Mouse (Mus musculus): ENCODE measurements around the gene Ankrd17.

Ankrd17 gene

DNA sequence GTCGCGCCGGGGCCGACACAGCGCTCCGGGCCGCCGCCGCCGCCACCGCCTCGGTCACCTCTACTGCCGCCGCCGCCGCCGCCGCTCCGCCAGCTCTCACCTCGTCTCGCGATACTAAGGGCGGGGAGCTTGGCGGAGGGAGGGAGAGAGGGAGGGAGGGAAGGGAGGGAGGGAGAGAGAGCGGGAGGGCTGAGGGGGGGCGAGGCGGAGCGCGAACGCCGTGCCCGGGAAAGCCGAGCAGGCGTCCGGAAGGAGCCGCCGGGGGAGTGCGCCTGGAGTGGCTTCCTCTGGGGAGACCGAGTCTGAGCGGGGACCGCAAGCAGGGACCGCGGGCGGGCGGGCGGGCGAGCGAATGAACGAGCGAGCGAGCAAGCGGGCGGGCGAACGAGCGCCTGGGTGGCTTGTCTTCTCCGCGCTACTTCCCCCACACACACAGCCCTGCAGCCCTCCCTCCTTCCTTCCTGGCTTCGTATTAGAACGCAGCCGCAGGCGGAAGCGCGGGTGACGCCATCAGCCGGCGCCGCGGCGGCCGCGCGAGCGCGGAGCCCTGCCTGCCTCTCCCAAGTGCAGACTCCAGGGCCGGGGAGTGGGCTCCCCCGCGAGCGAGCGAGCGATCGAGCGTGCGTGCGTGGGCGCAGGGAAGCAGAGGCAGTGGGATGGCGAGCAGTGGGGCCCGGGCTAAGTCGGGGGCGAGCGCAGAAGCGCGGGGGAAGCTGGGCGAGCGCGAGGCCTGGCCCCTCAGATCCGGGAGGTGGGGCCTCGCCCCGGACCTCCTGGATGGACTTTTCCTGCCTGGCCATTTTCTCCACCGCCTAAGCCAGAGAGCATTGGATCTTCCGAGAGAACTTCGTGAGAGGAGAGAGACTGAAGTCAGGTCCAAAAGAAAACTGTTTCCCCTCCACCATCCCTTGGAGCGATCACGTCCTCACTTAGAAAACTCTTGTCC, at the start of gene Ankrd17:
Gene Ankrd17, minus strand, starts transcription at position 457 of the 946 bp plus-strand sequence.
- DNase-seq = peak; percentile 89

DNA sequence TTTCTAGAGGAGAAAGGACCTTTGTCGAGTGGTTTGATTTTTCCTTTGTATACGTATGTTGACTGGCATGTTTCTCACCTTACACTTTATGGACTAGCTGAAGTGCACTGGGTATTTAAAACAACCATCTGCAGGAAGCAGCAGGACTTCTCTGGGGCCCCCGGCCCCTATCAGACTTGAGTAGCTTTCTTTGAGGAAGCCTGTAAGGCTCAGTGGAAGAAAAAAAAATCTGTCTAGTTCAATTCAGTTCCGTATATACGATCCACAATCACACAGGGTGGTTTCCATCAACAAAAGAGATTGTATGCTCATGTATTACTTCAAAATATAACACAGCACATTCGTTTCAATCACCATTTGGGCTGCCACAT, 48.5 kb upstream of the Ankrd17 start:
- no peak for DNase-seq

DNA sequence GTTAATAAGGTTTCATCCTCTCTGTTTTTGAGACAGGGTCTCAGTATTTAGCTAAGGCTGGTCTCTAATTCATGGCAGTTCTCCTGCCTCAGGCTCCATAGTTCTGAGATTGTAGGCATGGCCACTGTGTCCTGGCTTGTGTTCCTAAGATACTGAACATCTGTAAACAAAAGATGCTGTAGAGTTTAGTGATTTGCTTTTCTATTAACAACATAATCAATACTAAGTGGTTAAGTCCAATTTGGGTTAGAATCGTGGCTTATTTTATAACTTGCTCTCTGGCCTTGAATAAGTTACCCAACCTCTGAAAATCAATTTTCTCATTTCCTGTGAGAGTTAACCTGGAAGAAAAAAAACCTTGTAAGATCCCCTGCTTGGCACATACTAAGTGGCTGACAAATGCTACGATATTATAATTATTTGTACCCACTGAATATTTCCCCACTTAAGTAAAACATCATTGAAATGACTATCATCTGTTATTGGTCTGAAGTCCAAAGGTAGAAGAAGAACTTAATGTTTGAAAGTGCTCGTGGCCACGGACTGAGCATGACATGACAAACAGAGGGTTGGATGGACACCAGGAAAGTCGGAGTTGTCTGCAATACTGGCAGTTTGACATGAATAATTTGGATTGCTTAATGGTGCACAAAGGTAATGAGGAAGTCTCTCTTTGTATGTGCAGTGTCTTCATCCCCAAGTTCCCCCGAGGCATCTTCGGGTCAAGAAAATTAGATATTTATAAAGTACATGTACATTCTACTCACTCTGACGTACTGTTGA, 48.0 kb upstream of the Ankrd17 start:
- DNase-seq = no peak

DNA sequence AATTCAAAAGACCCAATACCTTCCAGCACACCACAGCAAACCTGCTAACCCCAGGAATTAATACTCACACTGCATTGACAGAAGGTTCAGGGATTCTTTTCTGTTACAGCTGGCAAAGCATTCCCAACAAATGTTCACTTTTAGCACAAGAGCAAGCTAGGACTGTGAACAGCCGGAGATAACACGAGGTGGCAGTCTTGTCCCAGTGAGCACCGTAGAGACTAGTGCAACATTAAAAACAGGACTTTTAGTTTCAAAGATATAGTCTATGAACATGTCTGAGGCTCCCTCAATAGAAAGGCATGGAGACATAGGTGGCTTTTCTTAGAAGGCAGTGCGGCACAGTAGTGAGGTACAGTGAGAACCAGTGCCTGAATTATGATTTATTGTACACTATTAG, 38.8 kb upstream of the Ankrd17 start:
- no peak for DNase-seq

DNA sequence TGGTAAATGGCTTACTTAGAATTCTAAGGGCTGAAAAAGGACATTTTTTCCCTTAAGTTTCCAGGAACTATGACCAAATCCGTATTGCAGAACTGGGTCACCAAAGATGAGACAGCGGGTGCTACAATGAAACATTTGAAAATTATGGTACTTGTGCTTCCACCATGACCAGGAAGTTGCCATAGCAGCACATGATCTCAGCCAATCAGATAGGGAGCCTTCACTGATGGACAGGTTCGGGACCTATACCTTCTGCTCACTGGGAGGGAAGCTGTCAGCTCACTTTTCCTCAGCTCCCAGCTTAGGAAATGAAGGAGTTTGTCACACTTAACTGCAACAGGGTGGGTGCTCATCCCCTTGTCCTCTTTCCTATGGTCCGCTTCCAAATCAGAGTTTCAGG, 30.4 kb upstream of the Ankrd17 start:
- DNase-seq = no peak

DNA sequence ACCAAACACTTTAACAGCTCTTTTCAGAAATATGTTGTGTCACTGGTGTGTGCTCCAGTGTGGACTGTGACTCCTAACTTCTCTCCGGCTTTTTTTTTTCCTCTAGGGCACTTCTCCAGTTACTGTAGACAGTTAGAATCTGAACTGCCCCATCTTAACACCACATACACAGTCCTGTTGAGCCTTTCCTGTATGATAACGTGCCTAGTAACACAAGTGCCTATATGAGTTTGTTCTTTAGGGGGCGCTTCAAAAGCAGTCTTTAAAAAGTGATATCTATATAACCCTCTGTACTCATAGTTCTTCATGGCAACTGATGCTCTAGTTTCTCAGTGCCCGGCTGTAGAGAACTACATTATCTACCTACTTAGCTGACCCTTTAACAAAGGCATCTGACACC, 27.9 kb upstream of the Ankrd17 start:
- no peak for DNase-seq

DNA sequence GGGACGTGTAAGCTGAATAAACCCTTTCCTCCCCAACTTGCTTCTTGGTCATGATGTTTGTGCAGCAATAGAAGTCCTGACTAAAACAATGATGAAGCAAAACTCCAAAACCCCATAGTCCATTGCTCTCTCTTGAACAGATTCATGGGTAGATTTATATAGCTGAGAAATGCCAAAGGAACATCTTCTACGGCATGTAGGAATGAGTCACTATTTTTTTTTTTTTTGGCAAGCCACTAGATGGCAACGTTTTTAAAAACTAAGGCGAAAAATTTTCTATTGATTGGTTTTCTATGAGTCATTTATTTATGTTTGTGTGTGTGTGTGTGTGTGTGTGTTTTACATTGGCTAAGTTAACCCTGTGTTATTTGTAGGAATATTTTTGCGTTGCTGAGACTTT, 27.4 kb upstream of the Ankrd17 start:
- DNase-seq = no peak

DNA sequence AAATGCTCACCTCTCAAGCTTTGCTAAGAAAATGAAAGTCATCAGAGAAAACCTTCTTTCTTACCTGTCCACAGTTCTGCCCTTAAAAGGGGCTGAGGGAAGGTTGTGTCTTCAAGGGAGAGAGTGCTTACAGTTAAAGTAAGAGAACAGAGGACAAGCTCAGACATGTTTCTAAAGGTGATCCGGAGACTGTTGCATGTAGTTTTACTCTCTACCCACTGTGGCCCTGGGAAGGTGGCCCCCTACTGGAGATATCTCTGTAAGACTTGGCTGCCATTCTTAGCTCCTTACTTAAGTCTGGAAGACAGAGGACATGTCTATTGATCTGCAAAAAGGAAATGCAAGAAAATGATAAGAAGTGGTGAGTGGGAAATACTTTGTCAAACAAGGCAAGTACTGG, 16.7 kb upstream of the Ankrd17 start:
- DNase-seq = peak; percentile 27

DNA sequence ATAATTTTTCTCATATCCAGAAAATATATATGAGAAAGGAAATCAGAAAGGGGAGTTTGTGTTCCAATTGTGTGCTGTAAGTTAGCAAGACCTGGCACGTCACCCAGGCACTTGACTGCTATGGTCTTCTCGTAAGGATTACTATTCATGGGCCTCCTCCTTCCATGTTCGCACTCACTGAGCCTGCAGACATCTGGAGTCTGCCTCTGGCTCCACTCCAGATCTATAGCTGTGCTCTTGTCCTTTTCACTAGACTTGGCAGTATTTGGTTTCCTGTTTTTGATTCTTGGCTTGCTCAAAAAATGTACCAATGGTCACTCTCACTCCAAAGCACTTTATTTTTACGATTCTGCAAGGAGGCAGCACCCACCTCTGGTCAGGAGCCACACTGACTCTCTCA, 15.1 kb upstream of the Ankrd17 start:
- no peak for DNase-seq

DNA sequence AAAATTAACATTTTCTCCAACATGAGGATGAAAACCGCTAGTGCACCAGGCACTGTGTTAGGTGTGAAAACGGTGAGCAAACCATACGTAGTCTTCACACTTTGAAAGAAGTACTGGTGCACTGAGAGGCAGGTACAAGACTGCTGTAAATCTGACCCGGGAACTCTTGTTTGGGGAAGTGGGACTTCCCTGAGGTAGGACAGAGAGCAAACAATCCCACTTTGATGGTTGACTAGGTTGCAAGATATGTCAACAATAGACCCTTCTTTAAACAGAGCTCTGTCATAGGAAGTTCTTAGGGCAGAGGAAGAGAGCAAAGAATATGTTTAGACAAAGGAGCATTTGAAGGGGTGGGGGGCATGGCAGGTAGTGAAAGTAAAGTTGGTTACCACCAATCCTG, 7.3 kb upstream of the Ankrd17 start:
- DNase-seq = no peak

DNA sequence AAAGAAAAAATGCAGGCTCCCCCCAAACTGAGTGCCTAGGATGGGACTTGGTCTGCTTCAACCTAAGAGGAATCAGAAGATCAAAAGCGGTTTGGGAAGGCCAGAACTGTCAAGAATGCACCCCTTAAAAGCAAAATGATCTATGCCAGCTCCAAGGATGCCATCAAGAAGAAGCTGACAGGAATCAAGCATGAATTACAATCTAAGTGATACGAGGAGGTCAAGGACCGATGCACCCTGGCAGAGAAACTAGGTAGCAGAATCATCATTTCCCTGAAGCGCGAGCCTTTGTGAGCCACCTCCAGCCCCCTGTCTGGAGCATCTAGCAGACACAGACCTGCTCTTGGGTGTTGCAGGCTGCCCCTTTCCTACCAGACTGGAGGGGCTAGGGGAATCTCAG, 4.0 kb upstream of the Ankrd17 start:
- no peak for DNase-seq

DNA sequence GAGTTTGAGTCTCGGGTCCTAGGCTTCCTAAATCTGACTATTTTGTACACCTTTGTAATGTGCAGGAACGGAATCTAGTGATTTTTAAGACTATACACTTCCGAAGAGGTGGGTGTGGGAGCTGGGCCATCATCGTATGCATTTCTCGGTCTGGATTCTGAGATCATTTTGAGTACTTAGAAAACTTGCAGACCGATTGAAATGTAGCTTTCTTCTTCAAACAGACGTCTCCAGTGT, 608 bp upstream of the Ankrd17 start, which contains the start of gene Gm9958:
Gene Gm9958, plus strand, starts transcription at position 138 of the 237 bp plus-strand sequence.
- DNase-seq = no peak

DNA sequence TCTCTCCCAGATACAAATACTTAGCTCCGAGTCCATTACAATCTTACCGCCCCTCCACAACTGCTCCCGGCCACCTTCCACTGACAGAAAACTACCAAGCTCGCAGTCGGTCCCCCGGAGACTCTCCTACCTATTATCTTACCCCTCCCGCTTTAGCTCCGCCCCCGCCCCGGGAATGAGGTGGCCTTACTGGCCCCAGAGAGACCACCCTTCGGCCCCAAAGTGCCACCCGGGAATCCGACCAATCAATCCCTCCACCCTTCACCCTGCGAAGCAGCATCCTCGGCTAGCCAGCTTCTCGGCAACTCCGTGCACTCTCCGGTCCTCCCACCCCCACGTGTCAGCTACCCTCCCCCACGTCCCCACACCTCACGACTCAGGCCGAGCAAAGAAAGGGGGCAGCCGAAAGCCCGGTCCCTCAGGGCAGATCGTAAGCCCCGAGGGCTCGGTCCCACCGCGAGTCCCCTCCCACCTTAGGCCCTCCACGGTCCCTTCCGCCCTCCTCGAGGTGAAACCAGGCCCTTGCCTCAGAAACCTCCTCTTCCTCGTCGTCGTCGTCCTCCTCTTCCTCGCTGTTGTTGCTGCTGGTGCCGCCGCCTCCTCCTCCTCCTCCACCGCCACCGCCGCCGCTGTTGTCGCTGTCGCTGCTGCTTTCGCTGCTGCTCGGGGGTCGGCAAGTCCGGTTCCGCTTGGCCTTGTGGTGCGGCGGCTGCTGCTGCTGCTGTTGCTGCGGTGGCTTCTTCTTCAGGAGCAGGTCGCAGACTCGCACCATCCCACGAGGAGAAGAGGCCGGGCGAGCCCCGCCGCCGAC, 1.0 kb downstream of the Ankrd17 start:
- peak; percentile 65 for DNase-seq

DNA sequence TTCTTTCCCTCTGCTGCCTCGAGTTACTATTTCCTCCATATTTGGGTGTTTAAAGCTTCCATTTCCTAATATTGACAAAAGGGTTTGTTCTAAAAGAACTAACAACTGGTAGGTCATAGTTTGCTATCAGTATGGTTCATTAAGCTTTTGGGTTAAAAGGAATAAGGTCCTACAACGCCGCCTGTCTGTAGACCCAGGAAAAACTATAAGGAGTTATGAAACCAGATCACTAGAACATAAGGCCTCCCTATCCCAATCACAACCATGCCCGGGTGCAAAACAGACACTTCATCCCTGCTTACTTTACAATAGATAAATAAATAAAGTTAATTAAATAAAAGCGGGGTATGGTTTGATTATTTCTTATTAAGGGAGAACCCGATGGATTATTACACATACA, 1.9 kb downstream of the Ankrd17 start:
- peak; percentile 71 for DNase-seq

DNA sequence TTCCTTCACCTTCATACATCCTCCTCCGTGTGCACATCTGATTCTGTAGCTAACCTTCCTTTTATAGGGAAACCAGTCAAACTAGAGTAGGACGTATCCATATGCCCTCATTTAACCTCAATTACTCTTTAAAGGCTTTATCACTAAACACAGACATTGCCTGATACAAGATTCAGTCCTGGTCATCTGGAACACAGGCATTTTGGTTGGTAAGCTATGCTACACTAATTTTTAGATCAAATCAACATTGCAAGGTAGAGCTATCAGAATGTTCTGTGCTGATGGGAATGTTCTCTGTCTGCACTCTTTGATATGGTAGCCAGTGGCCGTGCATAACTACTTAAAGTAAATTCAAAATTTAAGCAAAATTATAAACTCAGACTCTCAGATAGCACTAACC, 10.6 kb downstream of the Ankrd17 start:
- no peak for DNase-seq

DNA sequence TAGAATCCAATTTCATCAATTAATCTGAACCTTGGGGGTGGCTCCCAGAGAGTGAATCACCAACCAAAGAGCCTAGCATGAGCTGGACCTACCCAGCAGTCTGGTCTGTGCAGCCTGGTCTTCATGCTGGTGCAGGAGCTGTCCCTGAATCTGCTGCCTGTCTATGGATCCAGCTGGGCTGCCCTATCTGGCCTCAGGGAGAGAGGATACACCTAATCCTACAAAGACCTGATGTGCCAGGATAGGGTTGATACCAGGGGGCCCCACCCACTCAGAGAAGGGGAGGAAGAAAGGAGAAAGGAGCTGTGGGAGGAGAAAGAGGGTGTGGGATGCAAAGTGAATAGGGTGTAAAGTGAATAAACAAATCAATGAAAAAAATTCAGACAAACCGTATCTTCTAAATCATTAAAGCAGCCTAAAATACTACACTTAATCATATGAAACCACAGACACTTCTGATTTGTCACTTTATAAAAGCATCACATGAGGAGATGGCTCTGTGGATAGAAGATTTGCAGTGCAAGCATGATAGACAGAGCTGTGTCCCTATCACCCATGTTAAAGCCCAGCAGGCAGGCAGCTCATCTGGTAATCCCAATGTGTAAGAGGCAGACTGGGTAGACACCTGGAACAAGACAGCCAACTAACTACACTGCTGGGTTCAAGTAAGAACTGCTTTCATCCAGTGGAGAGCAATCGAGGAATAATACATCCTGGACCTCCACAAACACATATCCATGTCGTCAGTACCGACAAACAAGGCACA, 12.6 kb downstream of the Ankrd17 start:
- DNase-seq = no peak

DNA sequence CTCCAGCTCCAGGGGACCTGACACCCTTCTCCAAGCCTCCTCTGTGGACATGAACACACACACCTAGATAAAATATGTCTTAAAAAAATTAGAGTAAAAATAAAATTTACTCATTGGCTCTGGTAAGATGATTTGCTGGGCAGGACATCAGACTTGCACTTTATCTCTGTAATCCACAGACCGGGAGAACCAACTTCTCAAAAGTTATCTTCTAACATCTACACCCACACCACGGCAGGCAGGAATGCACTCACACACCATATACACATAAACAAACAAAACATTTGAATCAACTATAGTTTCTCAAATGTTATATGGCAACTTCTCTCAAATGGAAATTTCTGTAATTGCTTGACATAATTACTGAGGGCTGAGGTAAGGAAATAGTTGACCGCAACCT, 19.5 kb downstream of the Ankrd17 start:
- no peak for DNase-seq

DNA sequence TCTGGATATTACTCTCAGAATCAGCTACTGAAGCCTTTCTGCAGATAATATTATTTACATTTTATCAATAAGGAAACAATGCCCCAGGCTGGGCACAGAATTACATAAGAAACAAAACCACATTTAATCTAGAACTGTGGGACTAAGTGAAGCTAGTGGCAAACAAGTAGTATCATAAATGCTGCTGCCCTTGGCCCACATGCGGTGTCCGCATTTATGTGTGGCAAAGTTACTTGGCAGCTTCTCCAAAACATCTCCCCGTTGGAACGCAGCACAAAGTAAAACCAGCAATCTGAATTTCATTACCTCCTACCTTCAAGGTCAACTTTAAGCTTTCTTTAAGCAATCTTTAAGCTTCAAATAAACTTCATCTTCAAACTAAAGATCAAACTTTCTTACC, 25.5 kb downstream of the Ankrd17 start:
- no peak for DNase-seq

DNA sequence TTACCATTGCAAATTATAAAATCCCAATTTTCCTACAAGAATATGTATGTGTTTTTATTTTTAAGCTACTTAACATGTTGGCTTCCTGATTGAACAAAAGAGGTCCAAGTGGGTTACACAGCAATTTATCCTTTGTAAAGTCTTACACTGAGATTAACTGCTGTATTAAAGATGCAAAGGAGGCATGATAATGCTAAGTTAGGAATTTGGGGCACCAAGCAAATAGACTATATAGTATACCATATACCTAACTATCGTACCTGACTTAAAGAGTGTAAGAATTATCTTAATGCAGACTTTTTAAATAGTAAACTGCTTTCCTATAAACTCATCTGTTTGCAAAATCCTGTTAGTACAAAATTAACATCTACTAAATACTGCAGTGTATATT, 26.4 kb downstream of the Ankrd17 start:
- no peak for DNase-seq

DNA sequence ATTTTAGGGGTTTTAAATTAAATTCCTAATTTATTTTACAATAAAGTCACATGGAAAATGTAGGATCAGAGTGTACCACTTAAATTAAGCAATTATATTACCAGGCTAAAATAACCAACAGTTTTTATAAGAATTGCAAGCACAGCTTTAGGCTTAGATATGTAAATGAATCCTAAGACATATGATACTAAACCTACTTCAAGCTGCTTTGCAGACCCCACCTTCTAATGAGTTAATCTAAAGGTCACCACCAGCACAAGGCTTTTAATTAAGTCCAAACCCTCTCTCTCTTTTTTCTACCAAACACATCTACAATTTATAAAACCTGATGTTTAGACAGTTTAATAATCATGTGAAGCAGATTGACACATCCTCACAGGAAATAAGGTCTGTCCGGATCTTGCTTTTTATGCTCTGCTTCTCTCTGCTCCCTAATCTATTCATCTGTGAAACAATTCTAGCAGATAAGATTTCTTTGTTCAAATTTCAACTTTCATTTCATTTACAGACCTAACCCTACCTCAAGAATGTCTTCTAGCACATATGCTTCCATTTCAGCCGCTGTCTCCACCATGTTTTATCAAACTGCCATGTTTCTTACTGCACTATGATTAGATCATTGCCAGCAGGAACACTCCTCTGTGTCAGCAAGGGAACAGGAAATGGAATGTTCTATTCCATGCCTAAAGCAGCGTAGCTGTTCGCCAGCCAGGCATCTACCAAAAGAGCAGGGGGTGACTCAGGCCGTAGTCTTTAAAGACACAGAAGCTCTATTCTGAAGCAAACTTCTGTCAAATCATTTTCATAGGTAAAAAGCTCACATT, 27.0 kb downstream of the Ankrd17 start:
- DNase-seq = peak; percentile 21

DNA sequence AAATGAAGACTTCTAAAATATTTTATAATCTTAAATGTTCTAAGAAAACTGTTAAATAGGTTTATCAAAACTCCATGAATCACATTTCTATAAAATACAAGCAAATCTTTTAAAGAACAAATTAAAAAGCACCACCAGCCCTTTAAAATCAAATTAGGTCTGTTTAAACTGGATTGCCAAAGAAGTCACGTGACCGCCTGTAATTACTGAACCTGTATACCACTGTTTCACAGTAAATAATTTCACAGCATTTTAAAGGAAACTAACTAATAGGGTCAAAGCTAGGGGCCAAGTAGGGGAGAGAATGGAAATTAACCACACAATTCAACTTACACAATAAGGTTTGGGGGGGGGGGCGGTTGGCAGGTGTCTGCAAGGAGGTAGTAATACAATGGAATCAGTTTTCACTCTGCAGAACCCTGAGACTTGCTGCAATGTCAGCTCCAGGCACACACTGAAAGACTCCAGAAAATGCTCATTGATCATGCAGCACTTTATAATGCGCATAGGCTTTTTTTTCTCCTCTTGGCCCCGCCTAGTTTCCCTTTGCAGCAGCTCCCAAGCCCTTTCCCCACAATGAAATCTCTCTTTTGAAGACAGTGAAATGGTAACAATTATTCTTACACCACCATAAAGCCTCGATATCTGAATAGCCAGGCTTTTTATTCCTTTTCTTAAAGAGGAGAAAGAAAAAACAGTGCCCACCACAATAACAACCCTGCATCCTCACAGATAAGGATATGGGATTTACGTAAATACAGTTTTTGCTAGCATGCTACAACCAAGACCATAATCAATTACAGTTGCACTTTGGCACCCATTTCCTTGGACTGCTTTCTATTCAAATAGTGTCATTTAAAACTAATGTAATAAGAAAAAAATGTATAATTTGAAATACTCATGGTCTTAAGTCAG, 27.9 kb downstream of the Ankrd17 start:
- no peak for DNase-seq

All from thymus, postnatal 25 days (tissue).